Mouse (Mus musculus) ES-E14 (cell line): Measurements from ENCODE around the gene Aig1.

Experiments used
- CHD2 ChIP-seq: IDR thresholded peaks from 2 replicates; pipeline ENCODE4 v1.6.1; 2014; ENCODE audit warnings: mild to moderate bottlenecking, low read depth, low read length, inconsistent platforms
- HCFC1 ChIP-seq: IDR thresholded peaks from 2 replicates; pipeline ENCODE4 v1.6.1; 2012; ENCODE audit warnings: low read length, inconsistent platforms, borderline replicate concordance; ENCODE audit not compliant: insufficient read depth
- ZNF384 ChIP-seq: IDR thresholded peaks from 2 replicates; pipeline ENCODE4 v1.6.1; 2012; ENCODE audit warnings: low read depth, low read length, inconsistent platforms

DNA sequence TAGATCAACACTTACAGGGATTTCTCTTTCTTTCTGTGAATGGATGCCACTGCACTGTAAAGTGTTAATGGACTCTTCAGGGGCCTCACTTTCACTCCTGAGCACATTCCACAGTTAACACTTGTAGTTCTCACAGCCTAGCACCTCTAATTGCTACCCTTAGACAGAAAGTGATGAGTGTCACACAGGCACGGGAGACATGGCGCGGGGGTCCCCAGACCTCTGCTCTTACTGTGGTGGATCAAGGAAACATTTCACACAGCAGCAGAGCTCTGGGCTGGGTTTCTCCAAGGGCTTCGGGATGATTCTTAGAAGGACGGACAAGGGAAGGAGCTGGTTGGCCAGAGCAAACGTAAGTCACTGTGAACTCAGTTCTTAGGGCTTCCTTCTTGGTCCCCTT lies 166.1 kb downstream of the Aig1 start:
- TF ChIP-seq HCFC1, result no peak
- TF ChIP-seq ZNF384, result no peak
- no peak for TF ChIP-seq CHD2
